In the genomic region with DNA sequence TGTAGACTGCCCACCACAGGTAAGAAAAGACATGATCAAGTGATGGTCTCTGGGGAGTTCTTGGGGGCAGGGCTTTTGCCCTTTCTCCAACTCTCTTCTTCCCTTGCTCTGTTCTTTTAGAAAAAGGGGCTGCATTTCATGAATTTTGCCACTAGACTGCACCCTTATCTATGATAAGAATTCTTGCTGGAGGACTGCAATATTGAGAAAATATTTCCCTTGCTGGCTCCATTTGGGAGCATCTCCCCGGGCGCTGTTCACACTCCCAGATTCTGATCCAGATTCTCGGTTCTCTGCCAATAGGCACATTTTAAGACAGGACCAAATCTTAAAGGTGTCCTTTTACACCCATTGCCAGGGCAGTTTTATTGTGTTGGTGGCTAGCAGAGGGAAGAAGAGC, we compare ENCODE assay signal across 9 mouse cellular contexts. TPM values are rescaled to one million over a fixed set of nuclear protein-coding genes. Genes with fewer than 3 reads are reported as not detected.
DNase-seq lines count a peak whose midpoint lies in the region; ATAC-seq and TF ChIP-seq lines count a peak whose summit lies in the region.
"Had no signal": no experiment of that assay in that cellular context is flagged by ENCODE, and none has a peak within 500 bp of the region (broad histone marks: within the 10 kb centered on the region; RNA-seq: fewer than 3 reads in every experiment).

No protein-coding gene starts in this region.

- peak; percentile 60 for DNase-seq in forebrain, postnatal 0 days
- DNase-seq in forebrain, embryonic 11.5 days (ENCODE audit: low spot score): no peak
- no peak for DNase-seq in liver, postnatal 0 days
- DNase-seq in liver, embryonic 11.5 days (ENCODE audit: low spot score): no peak
- peak; percentile 53 to 61 for DNase-seq in cerebellum, postnatal 25 days
- DNase-seq in spleen, postnatal 36 days (ENCODE audit: low spot score in 2 of 2): no peak
- no peak for DNase-seq in layer of hippocampus, postnatal 14 days (ENCODE audit: low spot score in 2 of 2)
- DNase-seq: liver, embryonic 13.5 days had no signal

- H3K9me3 ChIP-seq in forebrain, postnatal 0 days (ENCODE audit: low read length): no peaks in the 10 kb centered on the region
- no peaks in the 10 kb centered on the region for H3K9me3 ChIP-seq in forebrain, embryonic 11.5 days (ENCODE audit: control insufficient read depth, low read length)
- H3K9me3 ChIP-seq in liver, postnatal 0 days (ENCODE audit: low read length): no peaks in the 10 kb centered on the region
- no peaks in the 10 kb centered on the region for H3K9me3 ChIP-seq in liver, embryonic 11.5 days (ENCODE audit: control insufficient read depth, low read length)
- H3K9me3 ChIP-seq in neural tube, embryonic 15.5 days (replicated peaks): no peaks in the 10 kb centered on the region
- H3K9me3 ChIP-seq: liver, embryonic 13.5 days had no signal

- no peak for ATAC-seq in forebrain, postnatal 0 days
- ATAC-seq in forebrain, embryonic 11.5 days (replicated peaks; ENCODE audit: low FRiP score): no peak
- no peak for ATAC-seq in liver, postnatal 0 days
- no peak for ATAC-seq in liver, embryonic 11.5 days (replicated peaks; ENCODE audit: low FRiP score)
- ATAC-seq in neural tube, embryonic 15.5 days (ENCODE audit: low FRiP score): no peak

- no peak for TF ChIP-seq EP300 in liver, postnatal 0 days (IDR thresholded peaks at IDR 0.05; ENCODE audit: low read depth)

- WGBS in forebrain, postnatal 0 days: 29% methylated on average over 3 of the region's 3 CpGs
- 56% methylated on average over 3 of the region's 3 CpGs for WGBS in forebrain, embryonic 11.5 days
- 41% methylated on average over 3 of the region's 3 CpGs for WGBS in liver, postnatal 0 days (ENCODE audit: insufficient replicate concordance)
- 38% methylated on average over 3 of the region's 3 CpGs for WGBS in liver, embryonic 11.5 days
- WGBS in neural tube, embryonic 15.5 days: 44% methylated on average over 3 of the region's 3 CpGs

- no peak overlapping the region for H3K9ac ChIP-seq in forebrain, postnatal 0 days
- no peak overlapping the region for H3K9ac ChIP-seq in forebrain, embryonic 11.5 days (ENCODE audit: low read length)
- H3K9ac ChIP-seq in liver, postnatal 0 days (replicated peaks): no peak overlapping the region
- no peak overlapping the region for H3K9ac ChIP-seq in liver, embryonic 11.5 days (ENCODE audit: low read depth, low read length)
- no peak overlapping the region for H3K9ac ChIP-seq in neural tube, embryonic 15.5 days (replicated peaks)
- H3K9ac ChIP-seq: liver, embryonic 13.5 days had no signal

- H3K4me2 ChIP-seq in forebrain, postnatal 0 days (ENCODE audit: low read depth): peak overlapping the region; percentile 8
- H3K4me2 ChIP-seq in forebrain, embryonic 11.5 days (ENCODE audit: low read depth, low read length, severe bottlenecking): no peak overlapping the region
- H3K4me2 ChIP-seq in liver, postnatal 0 days (ENCODE audit: low read depth, low read length): no peak overlapping the region
- H3K4me2 ChIP-seq in liver, embryonic 11.5 days: no peak overlapping the region
- H3K4me2 ChIP-seq in neural tube, embryonic 15.5 days: peak overlapping the region; percentile 94
- H3K4me2 ChIP-seq: liver, embryonic 13.5 days had no signal

- H3K27ac ChIP-seq in forebrain, postnatal 0 days (ENCODE audit: low read depth, low read length): no peak overlapping the region
- H3K27ac ChIP-seq in forebrain, embryonic 11.5 days (ENCODE audit: low read depth, low read length): no peak overlapping the region
- no peak overlapping the region for H3K27ac ChIP-seq in liver, postnatal 0 days (ENCODE audit: low read depth)
- no peak overlapping the region for H3K27ac ChIP-seq in liver, embryonic 11.5 days (ENCODE audit: low read depth, low read length)
- peak overlapping the region; percentile 86; the same call in 1 of the 2 replicates for H3K27ac ChIP-seq in neural tube, embryonic 15.5 days (replicated peaks)
- H3K27ac ChIP-seq: liver, embryonic 13.5 days had no signal

- H3K4me3 ChIP-seq in forebrain, postnatal 0 days (ENCODE audit: low read depth, low read length): no peak overlapping the region
- H3K4me3 ChIP-seq in forebrain, embryonic 11.5 days (ENCODE audit: low read depth, low read length): no peak overlapping the region
- H3K4me3 ChIP-seq in liver, postnatal 0 days (ENCODE audit: low read depth, low read length): no peak overlapping the region
- H3K4me3 ChIP-seq in liver, embryonic 11.5 days (ENCODE audit: low read depth, low read length): no peak overlapping the region
- no peak overlapping the region for H3K4me3 ChIP-seq in neural tube, embryonic 15.5 days (replicated peaks)
- H3K4me3 ChIP-seq: liver, embryonic 13.5 days had no signal

- peaks cover 3% of the 10 kb centered on the region; the same call in 1 of the 2 replicates for H3K4me1 ChIP-seq in forebrain, postnatal 0 days (ENCODE audit: insufficient read depth)
- H3K4me1 ChIP-seq in forebrain, embryonic 11.5 days (replicated peaks; ENCODE audit: control insufficient read depth, insufficient read depth, low read length): peaks cover 6% of the 10 kb centered on the region; the same call in 1 of the 2 replicates
- H3K4me1 ChIP-seq in liver, postnatal 0 days (ENCODE audit: insufficient read depth): peaks cover 11% of the 10 kb centered on the region
- H3K4me1 ChIP-seq in liver, embryonic 11.5 days (replicated peaks; ENCODE audit: control insufficient read depth, insufficient read depth, low read length): peaks cover 6% of the 10 kb centered on the region
- H3K4me1 ChIP-seq in neural tube, embryonic 15.5 days: peaks cover 64% of the 10 kb centered on the region

- H3K27me3 ChIP-seq in forebrain, postnatal 0 days (ENCODE audit: insufficient read depth, low read length): no peaks in the 10 kb centered on the region
- peaks cover 3% of the 10 kb centered on the region; the same call in 1 of the 2 replicates for H3K27me3 ChIP-seq in forebrain, embryonic 11.5 days (ENCODE audit: control insufficient read depth, insufficient read depth, low read length)
- H3K27me3 ChIP-seq in liver, postnatal 0 days (ENCODE audit: insufficient read depth, low read length): peaks cover 67% of the 10 kb centered on the region
- peaks cover 61% of the 10 kb centered on the region for H3K27me3 ChIP-seq in liver, embryonic 11.5 days (replicated peaks; ENCODE audit: control insufficient read depth, insufficient read depth, low read length)
- 0 out of 2 replicates have a peak, but pooled peaks cover 6% of the 10 kb centered on the region for H3K27me3 ChIP-seq in neural tube, embryonic 15.5 days (replicated peaks)

- TF ChIP-seq CTCF in forebrain, postnatal 0 days (IDR thresholded peaks at IDR 0.05; ENCODE audit: low read depth): peak; percentile 74
- TF ChIP-seq CTCF in liver, postnatal 0 days (IDR thresholded peaks at IDR 0.05; ENCODE audit: low read depth): 0 out of 2 replicates have a peak, but pooled peaks have one; percentile 24

- no peaks in the 10 kb centered on the region for H3K36me3 ChIP-seq in forebrain, postnatal 0 days (ENCODE audit: insufficient read depth)
- H3K36me3 ChIP-seq in forebrain, embryonic 11.5 days (ENCODE audit: control insufficient read depth, insufficient read depth, low read length): no peaks in the 10 kb centered on the region
- no peaks in the 10 kb centered on the region for H3K36me3 ChIP-seq in liver, postnatal 0 days (replicated peaks; ENCODE audit: insufficient read depth, low read length)
- H3K36me3 ChIP-seq in liver, embryonic 11.5 days (ENCODE audit: control insufficient read depth, insufficient read depth, low read length): no peaks in the 10 kb centered on the region
- H3K36me3 ChIP-seq in neural tube, embryonic 15.5 days: no peaks in the 10 kb centered on the region
- H3K36me3 ChIP-seq: liver, embryonic 13.5 days had no signal

RNA-seq across cellular contexts. Expression of gene Igfbp5, which starts 1.4 kb away (rescaled TPM):
- total RNA-seq in forebrain, postnatal 0 days (2014; rRNA removed): 68.2 and 104 TPM in 2 replicates
- 26.1 and 36.2 TPM in 2 replicates for polyA plus RNA-seq in forebrain, postnatal 0 days (2015; fragmentation: Nextera tagmentation; extraction: Ambion mirVana)
- 35.7 and 37.4 TPM in 2 replicates for polyA plus RNA-seq in forebrain, embryonic 11.5 days (2014; fragmentation: Nextera tagmentation; extraction: Ambion mirVana)
- polyA plus RNA-seq in liver, postnatal 0 days (2015; fragmentation: Nextera tagmentation; extraction: Ambion mirVana): 2.4 and 2.5 TPM in 2 replicates
- 29.3 and 33.8 TPM in 2 replicates for polyA plus RNA-seq in liver, embryonic 11.5 days (2014; fragmentation: Nextera tagmentation; extraction: Ambion mirVana)
- polyA plus RNA-seq in neural tube, embryonic 15.5 days (2015; fragmentation: Nextera tagmentation; extraction: Ambion mirVana): 90.8 and 102 TPM in 2 replicates
- 10 to 100 TPM; 61.5 to 66.8 TPM for total RNA-seq in layer of hippocampus, postnatal 14 days (2021)

RNA-seq across cellular contexts. Expression of gene Igfbp2, which starts 51.8 kb away (rescaled TPM):
- 311 and 330 TPM in 2 replicates for total RNA-seq in forebrain, postnatal 0 days (2014; rRNA removed)
- polyA plus RNA-seq in forebrain, postnatal 0 days (2015; fragmentation: Nextera tagmentation; extraction: Ambion mirVana): 341 and 409 TPM in 2 replicates
- polyA plus RNA-seq in forebrain, embryonic 11.5 days (2014; fragmentation: Nextera tagmentation; extraction: Ambion mirVana): 708 and 809 TPM in 2 replicates
- polyA plus RNA-seq in liver, postnatal 0 days (2015; fragmentation: Nextera tagmentation; extraction: Ambion mirVana): 3,364 and 3,428 TPM in 2 replicates
- polyA plus RNA-seq in liver, embryonic 11.5 days (2014; fragmentation: Nextera tagmentation; extraction: Ambion mirVana): 44.0 and 50.5 TPM in 2 replicates
- polyA plus RNA-seq in neural tube, embryonic 15.5 days (2015; fragmentation: Nextera tagmentation; extraction: Ambion mirVana): 278 and 341 TPM in 2 replicates
- 100 to 1,000 TPM in 1 of 2 experiments, 10 to 100 TPM in 1; 56.4 to 116 TPM for total RNA-seq in layer of hippocampus, postnatal 14 days (2021)

Comparison
In these comparisons a context has a peak if more than half of its experiments do, and no peak if none do; other contexts are left out.
1. DNase-seq: peak in forebrain, postnatal 0 days (single experiment) and cerebellum, postnatal 25 days (2 of 2); none in forebrain, embryonic 11.5 days (single experiment), liver, postnatal 0 days (single experiment), liver, embryonic 11.5 days (single experiment), spleen, postnatal 36 days (0 of 2) and layer of hippocampus, postnatal 14 days (0 of 2).
2. H3K4me2 ChIP-seq: peak in forebrain, postnatal 0 days (single experiment) and neural tube, embryonic 15.5 days (single experiment); none in forebrain, embryonic 11.5 days (single experiment), liver, postnatal 0 days (single experiment) and liver, embryonic 11.5 days (single experiment).